In genomic region chr2:27775625-27776024, GRCm38 (mm10) we compare ENCODE assay signal across 11 mouse cellular contexts.
A peak's percentile ranks its signal among the peaks of the same experiment; 100 is the strongest.
DNase-seq lines count a peak whose midpoint lies in the region; ATAC-seq and TF ChIP-seq lines count a peak whose summit lies in the region.
"Had no signal": no experiment of that assay in that cellular context is flagged by ENCODE, and none has a peak within 500 bp of the region (broad histone marks: within the 10 kb centered on the region; RNA-seq: fewer than 3 reads in every experiment).

No protein-coding gene starts in this region.

- H3K27ac ChIP-seq in lung, embryonic 14.5 days (ENCODE audit: low read depth), result peak overlapping the region; percentile 85
- H3K27ac ChIP-seq in embryonic facial prominence, embryonic 12.5 days, result peak overlapping the region; percentile 94
- peak overlapping the region; percentile 66 for H3K27ac ChIP-seq in heart, embryonic 12.5 days (ENCODE audit: poor library complexity, severe bottlenecking)
- H3K27ac ChIP-seq: hindbrain, embryonic 15.5 days; liver, embryonic 15.5 days; neural tube, embryonic 13.5 days had no signal

- H3ac ChIP-seq in myocyte (ENCODE audit: control insufficient read depth, insufficient read length), result no peak overlapping the region

- no peak for ATAC-seq in lung, embryonic 14.5 days (ENCODE audit: insufficient read depth)
- no peak for ATAC-seq in embryonic facial prominence, embryonic 12.5 days (ENCODE audit: insufficient number of reproducible peaks, insufficient read depth, low FRiP score, low TSS enrichment)
- no peak for ATAC-seq in heart, embryonic 12.5 days (ENCODE audit: insufficient number of reproducible peaks, low FRiP score)

- no peak overlapping the region for H3K9ac ChIP-seq in lung, embryonic 14.5 days
- no peak overlapping the region for H3K9ac ChIP-seq in embryonic facial prominence, embryonic 12.5 days
- H3K9ac ChIP-seq in heart, embryonic 12.5 days, result no peak overlapping the region
- H3K9ac ChIP-seq: hindbrain, embryonic 15.5 days; liver, embryonic 15.5 days; neural tube, embryonic 13.5 days had no signal

- H3K79me2 ChIP-seq in myocyte (ENCODE audit: control insufficient read depth, insufficient read depth), result peaks cover 10% of the 10 kb centered on the region

- WGBS in lung, embryonic 14.5 days, result 34% methylated on average over 5 of the region's 5 CpGs
- 44% methylated on average over 5 of the region's 5 CpGs for WGBS in embryonic facial prominence, embryonic 12.5 days
- WGBS in heart, embryonic 12.5 days, result 44% methylated on average over 5 of the region's 5 CpGs

- H3K36me3 ChIP-seq in lung, embryonic 14.5 days (ENCODE audit: insufficient read depth), result no peaks in the 10 kb centered on the region
- no peaks in the 10 kb centered on the region for H3K36me3 ChIP-seq in embryonic facial prominence, embryonic 12.5 days
- no peaks in the 10 kb centered on the region for H3K36me3 ChIP-seq in heart, embryonic 12.5 days
- H3K36me3 ChIP-seq in myocyte (ENCODE audit: control insufficient read depth, insufficient read depth), result no peaks in the 10 kb centered on the region
- H3K36me3 ChIP-seq: hindbrain, embryonic 15.5 days; liver, embryonic 15.5 days; neural tube, embryonic 13.5 days had no signal

- H3K4me2 ChIP-seq in lung, embryonic 14.5 days, result no peak overlapping the region
- H3K4me2 ChIP-seq in embryonic facial prominence, embryonic 12.5 days (replicated peaks), result no peak overlapping the region
- no peak overlapping the region for H3K4me2 ChIP-seq in heart, embryonic 12.5 days
- H3K4me2 ChIP-seq in myocyte (ENCODE audit: low read depth), result peak overlapping the region; percentile 79
- H3K4me2 ChIP-seq: hindbrain, embryonic 15.5 days; liver, embryonic 15.5 days; neural tube, embryonic 13.5 days had no signal

- no peak overlapping the region for H3K4me3 ChIP-seq in lung, embryonic 14.5 days (ENCODE audit: low read depth, low read length)
- H3K4me3 ChIP-seq in embryonic facial prominence, embryonic 12.5 days, result no peak overlapping the region
- no peak overlapping the region for H3K4me3 ChIP-seq in heart, embryonic 12.5 days
- H3K4me3 ChIP-seq in myocyte, result no peak overlapping the region
- H3K4me3 ChIP-seq: hindbrain, embryonic 15.5 days; liver, embryonic 15.5 days; neural tube, embryonic 13.5 days had no signal

- no peak for TF ChIP-seq POLR2A in myocyte (IDR thresholded peaks at IDR 0.05; ENCODE audit: insufficient read length, low read depth)

- DNase-seq in lung, embryonic 14.5 days, result peak; percentile 61
- no peak for DNase-seq in lung, postnatal 36 days
- DNase-seq in B cell, adult 2 months, result no peak
- DNase-seq in adrenal gland, postnatal 14 days, result no peak
- DNase-seq: thymus, adult 18-20 months had no signal

- peak; percentile 65 for TF ChIP-seq CTCF in lung, embryonic 14.5 days (IDR thresholded peaks at IDR 0.05; ENCODE audit: low read depth)

- no peaks in the 10 kb centered on the region for H3K27me3 ChIP-seq in lung, embryonic 14.5 days (ENCODE audit: insufficient read depth, low read length)
- H3K27me3 ChIP-seq in embryonic facial prominence, embryonic 12.5 days, result no peaks in the 10 kb centered on the region
- 0 out of 2 replicates have a peak, but pooled peaks cover 5% of the 10 kb centered on the region for H3K27me3 ChIP-seq in heart, embryonic 12.5 days (replicated peaks)
- H3K27me3 ChIP-seq in myocyte (ENCODE audit: control insufficient read depth, insufficient read depth, insufficient read length), result no peaks in the 10 kb centered on the region
- H3K27me3 ChIP-seq: hindbrain, embryonic 15.5 days; liver, embryonic 15.5 days; neural tube, embryonic 13.5 days had no signal

- H3K9me3 ChIP-seq in lung, embryonic 14.5 days (ENCODE audit: low read depth, low read length), result no peaks in the 10 kb centered on the region
- H3K9me3 ChIP-seq in embryonic facial prominence, embryonic 12.5 days, result no peaks in the 10 kb centered on the region
- no peaks in the 10 kb centered on the region for H3K9me3 ChIP-seq in heart, embryonic 12.5 days (replicated peaks)
- H3K9me3 ChIP-seq: hindbrain, embryonic 15.5 days; liver, embryonic 15.5 days; neural tube, embryonic 13.5 days had no signal

- peaks cover 30% of the 10 kb centered on the region for H3K4me1 ChIP-seq in lung, embryonic 14.5 days (ENCODE audit: insufficient read depth)
- H3K4me1 ChIP-seq in embryonic facial prominence, embryonic 12.5 days, result peaks cover 38% of the 10 kb centered on the region
- H3K4me1 ChIP-seq in heart, embryonic 12.5 days (replicated peaks), result peaks cover 30% of the 10 kb centered on the region
- H3K4me1 ChIP-seq: hindbrain, embryonic 15.5 days had no signal

TF ChIP-seq in myocyte, 11 proteins besides CTCF, POLR2A, EP300 and RAD21:
- TF ChIP-seq E2F4 (IDR thresholded peaks at IDR 0.05; ENCODE audit: insufficient read depth) (no peak), SRF (IDR thresholded peaks at IDR 0.05; ENCODE audit: control insufficient read depth, insufficient read length, low read depth) (no peak), TCF12 (IDR thresholded peaks at IDR 0.05; ENCODE audit: insufficient read depth, poor library complexity, severe bottlenecking) (no peak), CEBPB (IDR thresholded peaks at IDR 0.05; ENCODE audit: insufficient read depth, poor library complexity, severe bottlenecking) (peak; percentile 82), TCF3 (IDR thresholded peaks at IDR 0.05; ENCODE audit: insufficient read length, low read depth) (no peak), MYOD1 (IDR thresholded peaks at IDR 0.05; ENCODE audit: control insufficient read depth in 1 of 3, insufficient read length in 2 of 3, low read depth in 2 of 3) (peak in 1 of 3 experiments; percentile 54), MYOG (IDR thresholded peaks at IDR 0.05; ENCODE audit: control insufficient read depth in 1 of 3, insufficient read depth in 1 of 3, insufficient read length in 2 of 3, low read depth in 2 of 3) (peak in 1 of 3 experiments; percentile 47)
